Mouse (Mus musculus) forebrain, embryonic 16.5 days (tissue): ENCODE data around the gene Tead2. TPM values are rescaled to one million over a fixed set of nuclear protein-coding genes. Genes with fewer than 3 reads are reported as not detected.

Source experiments
- microRNA-seq: library from miRNA; unstranded; fragments of <30 nt; microRNA quantifications from one replicate; pipeline ENCODE4, GENCODE M21; 2017
- polyA plus RNA-seq: library from polyadenylated mRNA; unstranded; fragments of >200 nt; fragmentation: Nextera tagmentation; extraction: Ambion mirVana; gene quantifications from 2 replicates; pipeline ENCODE4 v1.2.1, GENCODE M21; 2015

Tead2 gene
- polyA plus RNA-seq, 1 experiment from 2014 or later = 79.5 TPM

Small RNAs within 50 kb of the gene (microRNA-seq; reads per million reads assigned to microRNA genes)
- gene Mir7055 = not detected

Other genes starting within 250 kb of the Tead2 start
- gene Cpt1c, start 240.9 kb upstream of the Tead2 start, polyA plus RNA-seq = 49.1 and 63.9 TPM in 2 replicates
- 646 and 707 TPM in 2 replicates for gene Prmt1, start 229.2 kb upstream of the Tead2 start, polyA plus RNA-seq
- gene Irf3, start 218.1 kb upstream of the Tead2 start, polyA plus RNA-seq = 56.2 and 60.6 TPM in 2 replicates
- 15.3 and 16.0 TPM in 2 replicates for gene Bcl2l12, start 217.0 kb upstream of the Tead2 start, polyA plus RNA-seq
- 42.1 and 44.3 TPM in 2 replicates for gene Scaf1, start 199.4 kb upstream of the Tead2 start, polyA plus RNA-seq
- gene Rras, start 197.8 kb upstream of the Tead2 start, polyA plus RNA-seq = 10.1 and 12.0 TPM in 2 replicates
- gene Prr12, start 162.9 kb upstream of the Tead2 start, polyA plus RNA-seq = 15.2 and 17.3 TPM in 2 replicates
- 60.8 and 65.7 TPM in 2 replicates for gene Nosip, start 153.3 kb upstream of the Tead2 start, polyA plus RNA-seq
- 13.3 and 13.6 TPM in 2 replicates for gene Prrg2, start 153.1 kb upstream of the Tead2 start, polyA plus RNA-seq
- gene Rcn3, start 123.5 kb upstream of the Tead2 start, polyA plus RNA-seq = 50.8 and 66.2 TPM in 2 replicates
- 17.7 and 24.4 TPM in 2 replicates for gene Fcgrt, start 111.9 kb upstream of the Tead2 start, polyA plus RNA-seq
- gene Rps11, start 91.3 kb upstream of the Tead2 start, polyA plus RNA-seq = 860 and 958 TPM in 2 replicates
- gene Rpl13a, start 87.0 kb upstream of the Tead2 start, polyA plus RNA-seq = 722 and 741 TPM in 2 replicates
- not detected in 2 replicates for gene Gm45713, start 79.5 kb upstream of the Tead2 start, polyA plus RNA-seq
- gene Flt3l, start 79.3 kb upstream of the Tead2 start, polyA plus RNA-seq = 1.1 and 1.4 TPM in 2 replicates
- 84.2 and 90.2 TPM in 2 replicates for gene Pih1d1, start 61.5 kb upstream of the Tead2 start, polyA plus RNA-seq
- 19.3 and 20.9 TPM in 2 replicates for gene Aldh16a1, start 61.2 kb upstream of the Tead2 start, polyA plus RNA-seq
- 20.1 and 22.8 TPM in 2 replicates for gene Slc17a7, start 51.8 kb upstream of the Tead2 start, polyA plus RNA-seq
- 0.51 TPM in 1 of 2 replicates, not detected in the other for gene Gfy, start 36.2 kb upstream of the Tead2 start, polyA plus RNA-seq
- 0.63 TPM in 1 of 2 replicates, not detected in the other for gene Pth2, start 34.8 kb upstream of the Tead2 start, polyA plus RNA-seq
- 0.58 and 0.95 TPM in 2 replicates for gene Ccdc155, start 10.9 kb upstream of the Tead2 start, polyA plus RNA-seq
- gene Dkkl1, start 3.6 kb upstream of the Tead2 start, polyA plus RNA-seq = 1.1 and 2.2 TPM in 2 replicates
- gene Cd37, start 23.4 kb downstream of the Tead2 start, polyA plus RNA-seq = 1.5 and 1.6 TPM in 2 replicates
- 0.30 and 0.47 TPM in 2 replicates for gene Slc6a16, start 25.3 kb downstream of the Tead2 start, polyA plus RNA-seq
- not detected in 2 replicates for gene Slc6a21, start 61.8 kb downstream of the Tead2 start, polyA plus RNA-seq
- gene Trpm4, start 118.0 kb downstream of the Tead2 start, polyA plus RNA-seq = 8.2 and 10.1 TPM in 2 replicates
- gene Hrc, start 119.5 kb downstream of the Tead2 start, polyA plus RNA-seq = 0.60 TPM in 1 of 2 replicates, not detected in the other
- gene Ppfia3, start 151.3 kb downstream of the Tead2 start, polyA plus RNA-seq = 16.1 and 19.7 TPM in 2 replicates
- gene Lin7b, start 154.8 kb downstream of the Tead2 start, polyA plus RNA-seq = 6.1 and 18.5 TPM in 2 replicates
- 206 and 215 TPM in 2 replicates for gene Snrnp70, start 180.0 kb downstream of the Tead2 start, polyA plus RNA-seq
- gene Kcna7, start 189.9 kb downstream of the Tead2 start, polyA plus RNA-seq = not detected in 2 replicates
- gene Ntf5, start 197.9 kb downstream of the Tead2 start, polyA plus RNA-seq = 0.10 TPM in 1 of 2 replicates, not detected in the other
- 0.44 and 0.65 TPM in 2 replicates for gene Lhb, start 205.1 kb downstream of the Tead2 start, polyA plus RNA-seq
- gene Gys1, start 219.1 kb downstream of the Tead2 start, polyA plus RNA-seq = 19.9 and 21.6 TPM in 2 replicates
- gene Ruvbl2, start 222.3 kb downstream of the Tead2 start, polyA plus RNA-seq = 137 and 147 TPM in 2 replicates
- gene Ftl1, start 244.1 kb downstream of the Tead2 start, polyA plus RNA-seq = 5,701 and 5,899 TPM in 2 replicates